Mouse (Mus musculus): Measurements from ENCODE around the gene Dusp18.

Dusp18 gene

DNA sequence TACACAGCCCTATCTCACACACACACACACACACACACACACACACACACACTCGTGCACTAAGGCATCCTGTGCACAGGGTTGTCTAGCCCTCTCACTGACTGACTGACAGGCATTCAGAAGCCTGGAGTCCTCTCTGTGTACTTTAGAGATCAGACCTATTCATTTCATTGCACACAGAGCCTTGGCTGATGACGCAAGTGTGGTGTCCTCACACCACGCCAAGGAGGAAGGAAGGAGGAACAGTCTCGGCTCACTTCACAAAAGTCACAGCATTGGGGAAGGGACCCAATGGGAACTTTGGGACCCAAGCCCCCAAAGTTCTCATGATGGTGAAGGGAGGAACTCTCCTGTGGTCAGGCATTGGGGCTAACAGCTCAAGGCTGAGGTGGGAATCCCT lies 35.0 kb downstream of the Dusp18 start:
- in situ Hi-C loops (cut with MboI, MseI) = no loop called here

DNA sequence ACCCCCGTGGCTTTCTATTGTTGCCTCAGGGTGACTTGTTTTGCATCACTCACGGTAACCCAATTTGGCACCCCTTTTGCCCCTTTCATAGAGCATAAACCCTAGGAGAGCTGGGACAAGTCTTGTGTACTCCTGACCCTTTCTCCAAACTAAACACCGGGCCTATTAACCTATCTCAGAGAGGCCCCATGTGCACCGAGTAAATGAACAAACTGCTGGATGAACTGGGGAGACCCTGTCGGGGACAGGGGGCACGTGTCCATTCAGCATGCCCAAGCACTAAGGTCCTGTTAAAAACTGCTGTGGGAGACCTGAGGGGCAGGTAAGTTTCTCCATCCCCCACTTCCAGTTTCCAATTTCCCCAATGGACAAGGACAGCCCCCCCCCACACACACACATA lies 35.9 kb downstream of the Dusp18 start:
- in situ Hi-C loops (cut with MboI, MseI) = no loop called here

DNA sequence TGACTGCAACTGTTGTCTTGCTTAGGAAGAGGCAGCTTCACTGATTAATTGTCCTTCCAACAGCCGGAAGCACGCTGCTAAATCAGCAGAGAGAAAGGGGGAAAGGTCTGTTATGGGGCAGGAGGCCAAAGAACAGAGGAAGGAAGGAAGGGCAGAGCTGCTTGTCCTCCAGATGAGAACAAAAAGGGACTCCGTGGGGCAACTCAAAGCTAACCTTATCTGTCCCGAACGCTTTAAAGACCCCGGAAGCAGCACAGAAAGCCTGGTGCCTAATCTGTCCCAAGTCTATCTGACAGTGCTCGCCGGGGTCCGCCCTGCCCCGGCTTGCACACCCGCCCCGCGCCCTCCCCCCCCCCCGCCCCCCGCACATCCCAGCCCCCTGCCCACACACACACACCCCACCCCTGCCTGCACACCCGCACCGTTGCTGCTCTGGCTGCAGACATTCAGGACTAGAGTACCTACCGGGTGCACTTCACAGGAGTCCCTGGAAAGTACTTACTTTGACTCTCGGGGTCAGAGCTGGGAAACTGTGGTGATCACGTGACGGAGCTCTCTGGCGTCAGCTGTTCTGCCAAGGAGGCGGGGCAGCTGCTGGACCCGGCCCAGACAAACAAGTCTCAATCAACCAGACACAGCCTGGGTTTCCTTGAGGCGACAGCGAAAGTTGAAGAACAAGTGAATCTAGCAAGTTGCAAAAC lies 36.6 kb downstream of the Dusp18 start, which contains the start of gene Tcn2:
Gene Tcn2 (minus strand): TSS at position 649 of the 701 bp plus-strand sequence.
- in situ Hi-C loops (cut with MboI, MseI) = no loop called here

DNA sequence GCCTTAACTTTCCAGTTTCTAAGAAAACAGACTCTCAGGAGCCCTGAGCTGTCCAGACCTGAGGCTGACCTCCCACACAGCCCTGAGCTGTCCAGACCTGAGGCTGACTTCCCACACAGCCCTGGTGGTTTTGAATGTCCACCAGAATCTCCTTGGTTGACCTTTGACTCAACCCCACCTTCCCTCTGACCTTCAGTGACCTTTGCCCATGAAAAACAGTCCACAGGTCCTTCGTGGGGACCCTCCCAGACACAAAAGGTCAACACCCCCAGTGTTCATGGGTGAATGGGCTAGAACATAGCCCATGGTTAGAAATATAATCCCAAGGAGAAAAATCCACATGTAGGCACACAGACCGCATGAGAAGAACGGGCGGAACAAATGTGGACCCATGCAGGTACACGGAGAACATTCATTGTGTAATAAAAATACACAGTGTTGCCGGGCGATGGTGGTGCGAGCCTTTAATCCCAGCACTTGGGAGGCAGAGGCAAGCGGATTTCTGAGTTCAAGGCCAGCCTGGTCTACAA lies 38.8 kb downstream of the Dusp18 start:
- in situ Hi-C loops (cut with MboI, MseI) = no loop called here

DNA sequence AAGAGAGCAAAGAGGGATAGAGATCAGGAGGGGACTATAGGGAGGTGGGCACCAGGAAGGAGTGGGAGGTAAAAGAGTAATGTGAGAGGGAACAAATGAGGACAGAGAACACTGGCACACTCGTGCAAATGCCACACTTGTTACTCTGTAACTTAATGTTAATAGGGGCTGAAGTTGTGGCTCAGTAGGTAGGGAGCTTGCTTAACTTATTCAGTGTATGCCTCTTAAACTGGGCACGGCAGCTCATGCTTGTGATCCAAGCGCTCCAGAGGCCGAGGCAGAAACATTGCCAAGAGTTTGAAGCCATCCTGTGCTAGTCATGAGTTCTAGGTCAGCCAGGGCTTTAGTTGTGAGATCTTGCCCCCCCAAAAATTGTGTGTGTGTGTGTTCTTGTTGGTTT lies 40.1 kb downstream of the Dusp18 start:
- in situ Hi-C loops (cut with MboI, MseI) = no loop called here

DNA sequence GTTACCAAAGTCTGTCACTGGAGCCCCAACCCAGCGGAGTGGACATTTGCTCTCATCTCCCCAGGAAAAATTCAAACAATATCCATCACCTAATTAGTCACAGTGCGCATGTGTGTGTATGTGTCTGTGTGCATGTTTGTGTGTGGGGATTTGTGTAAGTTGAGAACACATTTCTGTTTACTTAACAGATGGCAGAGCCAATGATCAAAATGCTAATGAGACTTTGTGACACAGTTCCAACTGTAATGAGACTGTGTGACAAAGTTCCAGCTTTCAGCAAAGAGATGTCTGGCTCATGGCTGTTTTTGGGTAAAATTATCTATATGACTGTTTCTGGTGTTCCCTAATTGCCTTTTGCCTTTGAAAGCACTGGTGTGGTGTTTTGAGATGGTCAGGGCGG lies 41.3 kb downstream of the Dusp18 start:
- in situ Hi-C loops (cut with MboI, MseI) = no loop called here

DNA sequence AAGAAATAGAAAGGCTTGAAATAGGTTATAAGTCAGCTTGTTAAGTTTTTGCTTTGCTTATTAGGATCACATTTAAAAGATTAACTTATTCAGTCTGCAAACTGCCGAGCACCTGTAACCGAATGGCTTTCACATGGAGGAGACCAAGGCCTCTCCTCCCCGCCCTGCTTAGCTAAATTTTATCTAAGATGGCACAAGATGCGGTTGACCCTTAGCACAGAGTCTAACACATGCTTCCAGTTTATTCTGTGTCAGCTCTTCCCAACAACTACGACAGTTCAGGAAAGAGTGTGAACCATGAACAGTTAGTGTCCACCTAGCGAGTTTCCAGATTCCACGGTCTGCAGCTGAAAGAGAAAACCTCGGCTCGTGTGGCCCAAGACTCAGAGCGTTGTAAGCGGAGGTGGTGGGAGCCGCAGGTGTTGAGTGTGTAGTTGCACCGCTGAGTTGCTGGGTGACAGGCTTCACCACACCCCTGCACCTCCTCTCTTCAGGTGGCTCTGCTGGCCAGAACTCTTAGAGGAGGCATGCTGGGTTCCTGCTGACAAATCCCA lies 42.4 kb downstream of the Dusp18 start:
- in situ Hi-C loops (cut with MboI, MseI) = no loop called here

DNA sequence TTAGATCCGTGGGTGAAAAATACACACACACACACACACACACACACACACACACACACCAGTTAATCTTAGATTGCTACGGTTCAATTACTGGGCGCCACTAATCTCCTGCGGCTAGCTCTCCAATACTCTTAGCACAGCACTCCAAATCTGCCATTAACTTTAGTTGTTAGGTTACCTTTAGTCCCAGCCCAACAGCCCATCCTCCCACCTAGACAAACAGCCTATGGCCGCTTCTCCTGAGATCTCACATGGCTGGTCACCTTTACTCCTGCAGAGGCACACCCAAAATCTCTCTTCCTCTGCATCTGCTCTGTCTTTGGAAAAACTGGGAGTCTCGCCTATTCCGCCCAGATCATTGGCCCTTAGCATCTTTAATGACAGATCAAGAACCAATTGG lies 46.3 kb downstream of the Dusp18 start:
- in situ Hi-C loops (cut with MboI, MseI) = no loop called here

DNA sequence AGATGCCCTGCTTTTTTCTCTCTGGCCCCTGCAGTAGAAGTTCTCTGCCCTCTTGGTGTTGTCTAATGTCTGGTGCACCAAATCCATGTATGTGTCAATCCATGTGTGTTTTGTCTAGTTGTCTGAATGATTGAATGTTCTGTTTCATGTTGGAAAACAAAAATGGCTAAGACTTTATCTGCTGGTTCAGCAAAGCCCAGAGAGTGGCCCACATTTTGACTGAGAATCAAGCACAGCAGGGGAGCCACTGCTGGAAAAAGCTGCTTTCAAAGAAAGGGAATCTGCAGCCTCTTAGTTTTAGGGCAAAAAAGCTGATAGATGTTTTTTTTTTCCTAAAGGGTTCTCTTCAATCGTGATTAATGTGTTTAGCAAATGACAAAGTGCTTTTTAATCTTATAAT lies 51.3 kb downstream of the Dusp18 start:
- in situ Hi-C loops (cut with MboI, MseI) = no loop called here

All from regulatory T cell (primary cell).